Mouse (Mus musculus) liver, postnatal 0 days (tissue): ENCODE results near the gene Ctcf.
A peak's percentile ranks its signal among the peaks of the same experiment; 100 is the strongest.

ENCODE experiments used
- CTCF ChIP-seq: sonication (generic); IDR thresholded peaks from 2 replicates; pipeline ENCODE4 v1.5.1; 2016; ENCODE audit warnings: antibody characterized with exemption, low read depth
- EP300 ChIP-seq: IDR thresholded peaks from 2 replicates; pipeline ENCODE4 v1.6.1; 2016; ENCODE audit warnings: antibody characterized with exemption, low read depth, mild to moderate bottlenecking

GRCm38 (mm10) chr8:105636963-105637510, 669 bp downstream of the Ctcf start, which contains the start of gene Agrp:
- TF ChIP-seq CTCF = peak; percentile 24; the same call in 1 of the 2 replicates
- no peak for TF ChIP-seq EP300
